In genomic region chr10:87821906-87822305, GRCm38 (mm10) we compare ENCODE assay signal across 31 mouse cellular contexts. TPM values are rescaled to one million over a fixed set of nuclear protein-coding genes. Genes with fewer than 3 reads are reported as not detected.
A peak's percentile ranks its signal among the peaks of the same experiment; 100 is the strongest.
DNase-seq lines count a peak whose midpoint lies in the region; ATAC-seq and TF ChIP-seq lines count a peak whose summit lies in the region.
"Had no signal": no experiment of that assay in that cellular context is flagged by ENCODE, and none has a peak within 500 bp of the region (broad histone marks: within the 10 kb centered on the region; RNA-seq: fewer than 3 reads in every experiment).

No protein-coding gene starts in this region.

- H3K79me2 ChIP-seq in heart, adult 2 months (replicated peaks; ENCODE audit: control insufficient read depth, insufficient read depth, low read length): no peaks in the 10 kb centered on the region

- H3K9me3 ChIP-seq in kidney, embryonic 14.5 days (ENCODE audit: control insufficient read depth, low read length): no peaks in the 10 kb centered on the region
- H3K9me3 ChIP-seq: embryonic facial prominence, embryonic 15.5 days; forebrain, embryonic 13.5 days; heart, embryonic 10.5 days; heart, embryonic 15.5 days; hindbrain, embryonic 13.5 days; midbrain, embryonic 13.5 days; neural tube, embryonic 13.5 days had no signal

- no peak for ATAC-seq in kidney, embryonic 14.5 days (ENCODE audit: low FRiP score, low TSS enrichment)
- ATAC-seq: forebrain, embryonic 13.5 days; intestine, embryonic 16.5 days; midbrain, embryonic 13.5 days; Patski had no signal

- H3K4me3 ChIP-seq in kidney, embryonic 14.5 days (ENCODE audit: low read length): no peak overlapping the region
- H3K4me3 ChIP-seq in heart, adult 2 months: no peak overlapping the region
- H3K4me3 ChIP-seq: embryonic facial prominence, embryonic 15.5 days; forebrain, embryonic 13.5 days; heart, embryonic 10.5 days; heart, embryonic 15.5 days; hindbrain, embryonic 13.5 days; midbrain, embryonic 13.5 days; neural tube, embryonic 13.5 days had no signal

- no peak for TF ChIP-seq CTCF in heart, adult 2 months (IDR thresholded peaks at IDR 0.05)

- no peaks in the 10 kb centered on the region for H3K27me3 ChIP-seq in kidney, embryonic 14.5 days (ENCODE audit: control insufficient read depth, insufficient read depth, low read length)
- H3K27me3 ChIP-seq in heart, adult 2 months (ENCODE audit: control insufficient read depth, insufficient read depth, low read length): no peaks in the 10 kb centered on the region
- H3K27me3 ChIP-seq: embryonic facial prominence, embryonic 15.5 days; forebrain, embryonic 13.5 days; heart, embryonic 15.5 days; hindbrain, embryonic 13.5 days; midbrain, embryonic 13.5 days; neural tube, embryonic 13.5 days; Patski had no signal

- TF ChIP-seq EP300 in heart, adult 2 months (IDR thresholded peaks at IDR 0.05; ENCODE audit: insufficient read depth, low read depth, low read length): no peak

- H3K4me2 ChIP-seq in kidney, embryonic 14.5 days (replicated peaks; ENCODE audit: low read depth, low read length): no peak overlapping the region
- H3K4me2 ChIP-seq: embryonic facial prominence, embryonic 15.5 days; forebrain, embryonic 13.5 days; heart, embryonic 15.5 days; hindbrain, embryonic 13.5 days; midbrain, embryonic 13.5 days; neural tube, embryonic 13.5 days had no signal

- H3K9ac ChIP-seq in kidney, embryonic 14.5 days (ENCODE audit: low read depth, low read length): no peak overlapping the region
- no peak overlapping the region for H3K9ac ChIP-seq in heart, adult 2 months (ENCODE audit: low read depth, low read length)
- H3K9ac ChIP-seq: embryonic facial prominence, embryonic 15.5 days; forebrain, embryonic 13.5 days; heart, embryonic 15.5 days; hindbrain, embryonic 13.5 days; liver, embryonic 14.5 days; midbrain, embryonic 13.5 days; neural tube, embryonic 13.5 days had no signal

- H3K27ac ChIP-seq in kidney, embryonic 14.5 days (ENCODE audit: low read depth, low read length): no peak overlapping the region
- H3K27ac ChIP-seq in heart, adult 2 months: no peak overlapping the region
- H3K27ac ChIP-seq: embryonic facial prominence, embryonic 15.5 days; forebrain, embryonic 13.5 days; heart, embryonic 10.5 days; heart, embryonic 15.5 days; hindbrain, embryonic 13.5 days; liver, embryonic 14.5 days; macrophage; midbrain, embryonic 13.5 days; neural tube, embryonic 13.5 days had no signal

- intact Hi-C loops in heart, adult 2 months (cut with DNase I): no loop called here

- no peaks in the 10 kb centered on the region for H3K4me1 ChIP-seq in kidney, embryonic 14.5 days (ENCODE audit: control insufficient read depth, insufficient read depth, low read length)
- H3K4me1 ChIP-seq in heart, adult 2 months (ENCODE audit: control insufficient read depth, insufficient read depth, low read length): peaks cover 1% of the 10 kb centered on the region; the same call in 1 of the 2 replicates
- H3K4me1 ChIP-seq: embryonic facial prominence, embryonic 15.5 days; heart, embryonic 10.5 days; heart, embryonic 15.5 days; hindbrain, embryonic 13.5 days; midbrain, embryonic 13.5 days; neural tube, embryonic 13.5 days had no signal

- 42% methylated on average over 10 of the region's 10 CpGs for WGBS in kidney, embryonic 14.5 days
- 60% methylated on average over 10 of the region's 10 CpGs for WGBS in heart, adult 2 months

- TF ChIP-seq POLR2A in heart, adult 2 months (IDR thresholded peaks at IDR 0.05; ENCODE audit: insufficient read depth, low read depth, low read length): no peak

- H3K36me3 ChIP-seq in kidney, embryonic 14.5 days (ENCODE audit: control insufficient read depth, insufficient read depth, low read length): no peaks in the 10 kb centered on the region
- H3K36me3 ChIP-seq in heart, adult 2 months (ENCODE audit: control insufficient read depth, insufficient read depth, low read length): no peaks in the 10 kb centered on the region
- H3K36me3 ChIP-seq: embryonic facial prominence, embryonic 15.5 days; heart, embryonic 10.5 days; heart, embryonic 15.5 days; hindbrain, embryonic 13.5 days; midbrain, embryonic 13.5 days; neural tube, embryonic 13.5 days had no signal

- DNase-seq in kidney, adult 9 months: peak; percentile 5
- peak; percentile 11 for DNase-seq in testis, postnatal 14 days (ENCODE audit: low spot score)
- no peak for DNase-seq in testis, postnatal 10 days (ENCODE audit: low spot score)
- peak; percentile 36 for DNase-seq in adrenal gland, postnatal 25 days
- no peak for DNase-seq in heart, postnatal 4 days
- no peak for DNase-seq in heart, adult 2 months
- DNase-seq: cerebellum, adult 18-20 months; cerebellum, postnatal 10 days; gastrocnemius, postnatal 10 days; layer of hippocampus, postnatal 36 days; liver; lung, adult 2 months; lung, postnatal 10 days; right cerebral cortex, adult 18-20 months; spleen, adult 18-20 months; thymus, adult 2 months; thymus, postnatal 36 days had no signal

RNA-seq across cellular contexts. Expression of gene Igf1, which starts 36.2 kb away (rescaled TPM):
- 24.5 and 28.2 TPM in 2 replicates for polyA plus RNA-seq in kidney, embryonic 14.5 days (2014; fragmentation: Nextera tagmentation; extraction: Ambion mirVana)
- total RNA-seq in adrenal gland, postnatal 25 days (2021): 8.0 and 13.0 TPM in 2 replicates
- 10 to 100 TPM; 79.4 to 83.7 TPM for total RNA-seq in heart, postnatal 4 days (2021)
- total RNA-seq in heart, adult 2 months (2021): 10 to 100 TPM; 11.7 to 15.7 TPM
- polyA plus RNA-seq in heart, adult 2 months (2012; rRNA removed): 16.9 and 19.8 TPM in 2 replicates
- total RNA-seq: megakaryocyte-erythroid progenitor cell, adult 5-6 weeks; MEL had no signal

Comparison
In these comparisons a context has a peak if more than half of its experiments do, and no peak if none do; other contexts are left out.
1. DNase-seq: peak in kidney, adult 9 months (single experiment), testis, postnatal 14 days (single experiment) and adrenal gland, postnatal 25 days (single experiment); none in testis, postnatal 10 days (single experiment), heart, postnatal 4 days (single experiment) and heart, adult 2 months (0 of 2).